Mouse (Mus musculus): Measurements from ENCODE around the gene Lhx8. TPM values are rescaled to one million over a fixed set of nuclear protein-coding genes. Genes with fewer than 3 reads are reported as not detected.
A peak's percentile ranks its signal among the peaks of the same experiment; 100 is the strongest.

Lhx8 gene
- total and polyA plus RNA-seq, 2 experiments from 2014 or later, result 0.21 TPM; not detected in 1

- ATAC-seq, result no peak; the same call in 1 of the 2 replicates
- H3K4me2 ChIP-seq (ENCODE audit: low read depth, low read length), result no peak overlapping the region
- peaks cover 67% of the 10 kb centered on the region for H3K27me3 ChIP-seq (ENCODE audit: insufficient read depth, low read length)
- H3K27ac ChIP-seq, result no peak overlapping the region
- WGBS, result 4% methylated on average over 13 of the region's 13 CpGs
- no peak for TF ChIP-seq CTCF (IDR thresholded peaks at IDR 0.05; ENCODE audit: low read depth)
- no peaks in the 10 kb centered on the region for H3K9me3 ChIP-seq (ENCODE audit: low read length)
- no peaks in the 10 kb centered on the region for H3K36me3 ChIP-seq (ENCODE audit: insufficient read depth, low read length)
- H3K9ac ChIP-seq (replicated peaks; ENCODE audit: low read length), result no peak overlapping the region
- no peak overlapping the region for H3K4me3 ChIP-seq (ENCODE audit: low read length)
- H3K4me1 ChIP-seq (ENCODE audit: insufficient read depth, low read length), result no peaks in the 10 kb centered on the region
- DNase-seq (ENCODE audit: low spot score), result no peak
These were observed 3.2 kb downstream of the Lhx8 start for GRCm38 (mm10) chr3:154327110-154327882.

DNA sequence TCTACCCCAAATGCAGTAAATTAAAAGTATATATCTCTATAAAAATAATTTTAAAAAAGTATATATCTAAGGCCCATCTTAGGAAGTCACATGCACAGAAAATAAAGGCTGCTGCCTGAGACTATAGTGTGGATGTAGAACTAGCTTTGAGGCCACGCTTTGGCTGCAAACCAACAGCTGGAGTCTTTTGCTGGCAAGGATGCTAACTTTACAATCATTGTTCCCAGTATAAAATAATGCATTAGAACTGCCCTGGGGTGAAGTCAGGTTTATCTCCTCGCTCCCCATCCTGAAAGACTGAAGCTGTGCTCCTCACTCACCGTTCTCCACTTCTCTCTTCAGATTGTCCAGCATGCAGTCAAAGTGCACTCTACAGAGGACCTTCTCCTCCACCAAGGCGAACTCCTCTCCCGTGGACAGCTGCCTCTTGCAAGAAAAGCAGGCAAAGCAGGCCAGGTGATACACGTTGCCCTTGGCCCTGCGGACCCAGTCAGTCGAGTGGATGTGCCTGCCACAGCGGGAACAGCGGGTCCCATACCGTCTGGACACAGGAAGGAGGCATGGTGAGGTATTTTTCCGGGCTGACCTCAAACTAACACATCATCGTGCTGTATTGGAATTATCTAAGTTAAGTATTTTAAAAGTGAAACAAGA lies 8.4 kb downstream of the Lhx8 start:
- Histone ChIP-seq H3K4me3 (ENCODE audit: low read length) (no peak overlapping the region), H3K27me3 (ENCODE audit: insufficient read depth, low read length) (peaks cover 40% of the 10 kb centered on the region), H3K27ac (no peak overlapping the region), H3K36me3 (ENCODE audit: insufficient read depth, low read length) (no peaks in the 10 kb centered on the region), H3K9me3 (ENCODE audit: low read length) (no peaks in the 10 kb centered on the region), H3K9ac (replicated peaks; ENCODE audit: low read length) (no peak overlapping the region), H3K4me1 (ENCODE audit: insufficient read depth, low read length) (no peaks in the 10 kb centered on the region), H3K4me2 (ENCODE audit: low read depth, low read length) (no peak overlapping the region)
- no peak for TF ChIP-seq CTCF (IDR thresholded peaks at IDR 0.05; ENCODE audit: low read depth)
- 72% methylated on average over 13 of the region's 13 CpGs for WGBS
- no peak for ATAC-seq
- no peak for DNase-seq (ENCODE audit: low spot score)

GRCm38 (mm10) chr3:154317651-154318248 lies 12.7 kb downstream of the Lhx8 start:
- Histone ChIP-seq H3K4me1 (ENCODE audit: insufficient read depth, low read length) (no peaks in the 10 kb centered on the region), H3K9ac (replicated peaks; ENCODE audit: low read length) (no peak overlapping the region), H3K27ac (no peak overlapping the region), H3K4me2 (ENCODE audit: low read depth, low read length) (no peak overlapping the region), H3K36me3 (ENCODE audit: insufficient read depth, low read length) (no peaks in the 10 kb centered on the region), H3K27me3 (ENCODE audit: insufficient read depth, low read length) (0 out of 2 replicates have a peak, but pooled peaks cover 1% of the 10 kb centered on the region), H3K9me3 (ENCODE audit: low read length) (no peaks in the 10 kb centered on the region), H3K4me3 (ENCODE audit: low read length) (no peak overlapping the region)
- no peak for ATAC-seq
- no peak for DNase-seq (ENCODE audit: low spot score)
- WGBS, result 19% methylated on average over 5 of the region's 5 CpGs
- TF ChIP-seq CTCF (IDR thresholded peaks at IDR 0.05; ENCODE audit: low read depth), result peak; percentile 41

- no peak for TF ChIP-seq CTCF (IDR thresholded peaks at IDR 0.05; ENCODE audit: low read depth)
- Histone ChIP-seq H3K4me1 (ENCODE audit: insufficient read depth, low read length) (no peaks in the 10 kb centered on the region), H3K4me3 (ENCODE audit: low read length) (no peak overlapping the region), H3K9ac (replicated peaks; ENCODE audit: low read length) (no peak overlapping the region), H3K4me2 (ENCODE audit: low read depth, low read length) (no peak overlapping the region), H3K36me3 (ENCODE audit: insufficient read depth, low read length) (no peaks in the 10 kb centered on the region), H3K27ac (no peak overlapping the region), H3K9me3 (ENCODE audit: low read length) (no peaks in the 10 kb centered on the region), H3K27me3 (ENCODE audit: insufficient read depth, low read length) (no peaks in the 10 kb centered on the region)
- ATAC-seq (no peak), DNase-seq (ENCODE audit: low spot score) (no peak)
- 69% methylated on average over 16 of the region's 16 CpGs for WGBS
These were observed 25.1 kb downstream of the Lhx8 start for GRCm38 (mm10) chr3:154305163-154305884.

GRCm38 (mm10) chr3:154301102-154301501 lies 29.4 kb downstream of the Lhx8 start:
- Histone ChIP-seq H3K27ac (no peak overlapping the region), H3K9me3 (ENCODE audit: low read length) (no peaks in the 10 kb centered on the region), H3K4me2 (ENCODE audit: low read depth, low read length) (no peak overlapping the region), H3K4me1 (ENCODE audit: insufficient read depth, low read length) (no peaks in the 10 kb centered on the region), H3K9ac (replicated peaks; ENCODE audit: low read length) (no peak overlapping the region), H3K4me3 (ENCODE audit: low read length) (no peak overlapping the region), H3K27me3 (ENCODE audit: insufficient read depth, low read length) (no peaks in the 10 kb centered on the region), H3K36me3 (ENCODE audit: insufficient read depth, low read length) (no peaks in the 10 kb centered on the region)
- ATAC-seq (no peak), DNase-seq (ENCODE audit: low spot score) (no peak)
- no peak for TF ChIP-seq CTCF (IDR thresholded peaks at IDR 0.05; ENCODE audit: low read depth)
- 87% methylated on average over 4 of the region's 4 CpGs for WGBS

GRCm38 (mm10) chr3:154300006-154300405 lies 30.5 kb downstream of the Lhx8 start:
- no peak for ATAC-seq
- DNase-seq (ENCODE audit: low spot score), result no peak
- Histone ChIP-seq H3K27ac (no peak overlapping the region), H3K9me3 (ENCODE audit: low read length) (no peaks in the 10 kb centered on the region), H3K36me3 (ENCODE audit: insufficient read depth, low read length) (no peaks in the 10 kb centered on the region), H3K27me3 (ENCODE audit: insufficient read depth, low read length) (no peaks in the 10 kb centered on the region), H3K4me3 (ENCODE audit: low read length) (no peak overlapping the region), H3K4me1 (ENCODE audit: insufficient read depth, low read length) (no peaks in the 10 kb centered on the region), H3K4me2 (ENCODE audit: low read depth, low read length) (no peak overlapping the region), H3K9ac (replicated peaks; ENCODE audit: low read length) (no peak overlapping the region)
- 97% methylated on average over 9 of the region's 9 CpGs for WGBS
- no peak for TF ChIP-seq CTCF (IDR thresholded peaks at IDR 0.05; ENCODE audit: low read depth)
